Mouse (Mus musculus) layer of hippocampus, adult 9-11 months (tissue): ENCODE results near the gene Nipa1.
"Not testable (repeated sequence)": the region's sequence is repeated elsewhere in the genome, so short reads cannot be mapped to it uniquely, and the experiment has no call there.

ENCODE experiments used
- DNase-seq: peaks from one replicate; pipeline ENCODE4 v3.0.0; 2022

Nipa1 gene

DNA sequence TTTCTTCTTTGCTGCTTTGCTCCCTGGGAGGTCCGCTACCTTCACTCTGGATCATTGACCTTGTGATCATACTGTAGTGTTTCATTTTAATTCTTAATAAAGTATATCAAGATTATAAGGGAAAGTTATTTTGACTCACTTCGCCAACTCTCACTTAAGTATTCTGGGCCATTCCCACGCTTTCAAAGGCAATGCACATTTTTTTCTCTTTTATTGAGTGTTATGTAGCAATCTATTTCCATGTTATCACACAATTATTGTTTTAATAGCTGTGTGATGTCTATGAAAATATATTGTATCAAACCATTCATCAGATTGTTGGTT, at the start of gene Nipa1:
Gene Nipa1 (minus strand): TSS at position 25 of the 324 bp plus-strand sequence.
- no peak for DNase-seq

GRCm38 (mm10) chr7:56066634-56067033, 46.9 kb upstream of the Nipa1 start:
- no peak for DNase-seq

DNA sequence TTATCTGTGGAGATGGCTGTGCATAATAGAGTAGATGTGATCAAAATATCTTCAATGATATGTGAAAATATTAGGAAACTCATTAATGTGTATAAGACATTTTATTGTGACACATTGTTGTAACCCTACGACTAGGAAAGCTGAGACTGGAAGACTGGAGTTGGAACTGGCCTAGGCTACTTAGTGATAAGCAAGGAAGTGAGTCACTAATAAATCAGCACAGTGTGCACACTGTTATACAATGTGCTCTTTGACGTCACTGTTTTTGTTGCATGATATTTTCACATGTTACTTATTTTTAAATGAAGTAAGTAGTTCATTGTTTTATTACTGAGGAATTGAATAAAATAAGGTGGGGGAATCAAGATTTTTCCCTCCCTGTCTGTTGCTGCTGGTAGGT, 46.4 kb upstream of the Nipa1 start:
- DNase-seq, result no peak

GRCm38 (mm10) chr7:56064876-56065275, 45.1 kb upstream of the Nipa1 start:
- no peak for DNase-seq

- peak; percentile 74 for DNase-seq
These were observed 35.6 kb upstream of the Nipa1 start for GRCm38 (mm10) chr7:56055338-56055737.

- no peak for DNase-seq
These were observed 33.2 kb upstream of the Nipa1 start for GRCm38 (mm10) chr7:56052996-56053395.

DNA sequence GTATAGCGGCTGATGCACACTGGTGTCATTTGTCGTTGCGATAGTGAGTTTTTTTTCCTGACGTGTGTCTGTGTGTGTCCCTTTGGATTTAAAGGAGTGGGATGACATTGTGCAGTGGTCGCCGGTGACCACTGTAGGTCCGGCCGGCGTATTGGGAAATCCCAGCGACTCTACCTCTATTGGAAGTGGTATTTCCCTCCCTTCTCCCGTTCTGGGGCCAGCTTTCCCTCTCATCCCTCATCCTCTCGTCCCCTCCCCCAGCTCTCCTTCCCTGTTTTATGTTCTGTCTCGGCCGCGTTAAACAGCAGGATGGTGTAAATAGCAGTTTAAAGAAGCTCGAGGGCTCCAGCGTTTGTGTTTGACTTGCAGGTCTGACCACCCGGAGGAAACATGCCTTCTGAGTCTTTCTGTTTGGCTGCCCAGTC, 30.7 kb upstream of the Nipa1 start:
- DNase-seq, result no peak

GRCm38 (mm10) chr7:56049831-56050321, 30.1 kb upstream of the Nipa1 start, which contains the start of gene Herc2:
Gene Herc2 (plus strand): TSS chr7:56050196.
- DNase-seq, result peak; percentile 99

DNA sequence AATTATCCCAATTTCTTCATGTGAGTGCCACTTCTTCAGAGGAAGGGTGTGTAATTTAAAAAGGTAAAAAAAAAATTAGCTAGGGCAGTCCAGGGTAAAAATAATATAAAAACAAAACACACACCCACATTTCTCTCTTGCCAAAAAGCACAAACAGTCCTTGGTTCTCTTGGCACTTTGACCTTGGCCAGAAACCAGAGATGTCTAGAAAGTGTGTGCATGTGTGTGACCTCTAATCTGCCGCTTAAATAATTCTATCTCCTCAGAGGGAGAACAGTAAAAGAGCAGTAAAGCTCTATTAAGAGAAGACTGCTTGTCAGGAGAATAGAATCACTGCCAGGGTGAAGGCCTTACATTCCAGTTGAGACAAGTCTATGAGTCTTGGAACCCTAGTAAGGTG, 27.4 kb upstream of the Nipa1 start:
- no peak for DNase-seq

DNA sequence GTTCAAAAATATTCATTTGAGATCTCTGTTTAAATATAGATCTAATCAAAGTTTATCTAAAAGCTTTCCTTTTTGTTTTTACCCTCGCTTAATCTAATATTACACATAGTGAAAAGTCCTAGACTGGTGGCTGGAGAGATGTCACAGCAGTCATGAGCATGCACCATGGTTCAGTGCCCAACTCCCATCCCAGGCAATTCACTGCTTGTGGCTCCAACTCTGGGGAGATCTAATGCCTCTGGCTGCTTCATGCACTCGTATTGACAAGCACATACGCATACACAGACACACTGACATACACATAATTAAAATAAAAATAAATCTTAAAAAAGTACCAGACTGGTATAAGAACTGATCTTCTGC, 24.5 kb upstream of the Nipa1 start:
- DNase-seq, result no peak

DNA sequence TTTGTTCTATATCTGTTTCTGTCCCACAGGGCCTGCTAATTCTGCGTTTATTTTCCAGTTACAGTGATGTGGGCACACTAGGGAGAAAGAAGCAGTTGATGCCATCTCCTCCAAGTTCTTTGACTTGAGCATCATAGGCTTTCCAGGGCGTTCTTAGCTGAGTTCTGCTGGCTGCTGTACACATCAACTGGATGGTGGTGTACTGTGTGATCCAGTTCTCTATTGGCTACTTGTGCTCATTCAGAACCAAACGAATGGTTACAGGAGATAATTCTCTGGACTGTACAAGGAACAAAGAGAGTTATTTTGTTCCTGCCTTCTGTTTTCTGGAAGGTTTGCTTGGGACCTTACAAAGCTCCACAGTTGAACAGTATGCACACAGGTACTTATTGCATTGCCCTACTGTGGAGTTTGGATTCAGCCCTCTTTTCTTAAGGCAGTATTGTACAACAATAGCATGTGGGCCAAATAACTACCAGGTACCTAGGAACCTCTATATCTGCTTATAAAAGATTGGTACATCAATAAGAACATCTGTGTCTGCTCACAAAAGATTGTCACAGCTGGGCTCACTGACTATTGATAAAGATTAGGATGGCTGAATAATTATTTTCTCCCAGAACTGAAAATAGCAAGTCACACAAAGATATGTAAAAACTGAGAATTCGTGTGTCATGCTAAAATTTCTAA, 24.0 kb upstream of the Nipa1 start:
- no peak for DNase-seq

- DNase-seq, result peak; percentile 74
These were observed 22.6 kb upstream of the Nipa1 start for GRCm38 (mm10) chr7:56042353-56042752.

DNA sequence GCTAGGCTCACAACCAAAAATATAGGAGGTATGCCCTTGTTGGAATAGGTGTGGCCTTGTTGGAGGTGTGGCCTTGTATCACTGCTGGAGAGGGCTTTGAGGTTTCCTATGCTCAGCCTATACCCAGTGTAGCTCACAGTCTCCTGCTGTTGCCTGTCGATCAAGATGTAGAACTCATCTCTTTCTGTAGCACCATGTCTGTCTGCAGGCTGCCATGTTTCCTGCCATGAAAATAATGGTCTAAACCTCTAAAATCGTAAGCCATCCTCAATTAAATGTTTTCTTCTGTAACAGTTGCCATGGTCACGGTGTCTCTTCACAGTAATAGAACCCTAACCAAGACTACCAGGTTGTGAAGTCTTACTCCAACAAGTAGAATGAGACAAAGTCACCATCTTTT, 3.8 kb upstream of the Nipa1 start:
- no peak for DNase-seq

DNA sequence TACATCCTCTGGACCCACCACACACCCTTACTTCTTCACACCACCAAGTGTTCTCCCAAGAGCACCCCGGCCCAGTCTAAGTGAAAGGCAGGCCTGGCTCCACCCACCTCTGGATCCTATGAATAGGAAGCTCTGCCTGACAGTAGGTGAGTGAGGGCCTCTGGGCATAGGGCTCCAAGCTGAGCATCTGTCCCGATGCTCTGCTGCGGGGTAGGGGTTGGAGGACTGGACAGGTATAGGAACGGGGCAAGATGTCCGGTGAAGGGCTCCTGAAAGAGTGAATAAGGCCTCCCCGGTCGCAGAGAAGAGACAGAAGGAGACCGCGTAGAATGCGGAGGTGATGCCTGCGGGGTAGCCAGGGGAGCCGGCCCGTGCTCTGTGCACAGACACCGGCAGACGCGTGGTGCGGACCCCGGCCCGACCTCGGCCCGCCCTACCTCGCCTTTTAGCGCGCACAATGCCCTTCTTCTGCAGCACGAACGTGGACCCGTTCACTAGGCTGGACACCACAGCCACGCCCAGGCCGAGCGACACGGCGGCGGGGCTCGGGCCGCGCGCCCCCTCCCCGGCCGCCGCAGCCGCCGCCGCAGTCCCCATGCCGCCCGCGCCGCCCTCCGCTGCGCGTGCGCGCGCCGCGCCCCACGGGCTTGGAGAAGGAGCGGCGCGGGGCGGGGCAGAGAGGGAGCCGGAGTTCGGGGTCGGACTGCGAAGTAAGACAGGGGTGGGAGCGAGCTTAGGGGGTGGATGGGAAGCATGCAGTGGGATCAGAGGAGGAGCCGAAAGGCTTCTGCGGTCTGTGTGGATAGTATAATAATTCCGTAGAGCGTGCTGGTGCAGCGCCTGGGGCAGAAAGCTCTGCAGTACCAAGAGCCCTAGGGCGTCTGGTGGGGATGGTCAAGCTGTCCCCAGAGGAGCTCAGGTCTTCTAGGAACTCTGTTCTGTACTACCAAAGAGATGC, 503 bp downstream of the Nipa1 start:
- peak; percentile 54 for DNase-seq

- no peak for DNase-seq
These were observed 1.2 kb downstream of the Nipa1 start for GRCm38 (mm10) chr7:56018446-56018971.

DNA sequence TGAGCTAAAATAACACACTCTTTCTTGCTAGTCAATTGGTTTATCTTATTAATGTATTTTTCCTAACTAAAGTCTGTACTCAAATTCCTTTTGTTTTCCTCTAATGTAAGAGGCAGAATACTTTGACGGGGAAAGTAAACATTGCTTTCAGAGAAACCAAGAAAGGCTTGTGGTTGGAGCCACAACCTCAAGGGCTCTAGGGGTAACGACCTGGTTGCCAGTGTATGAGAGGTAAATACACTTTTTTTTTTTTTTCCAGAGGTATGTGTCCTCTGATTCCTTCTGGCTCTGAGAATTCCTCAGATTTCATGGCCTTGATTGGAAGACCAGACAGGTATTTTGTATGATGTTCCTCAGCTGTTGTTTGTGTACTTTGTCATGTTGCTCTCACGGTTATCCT, 2.0 kb downstream of the Nipa1 start:
- DNase-seq, result no peak

DNA sequence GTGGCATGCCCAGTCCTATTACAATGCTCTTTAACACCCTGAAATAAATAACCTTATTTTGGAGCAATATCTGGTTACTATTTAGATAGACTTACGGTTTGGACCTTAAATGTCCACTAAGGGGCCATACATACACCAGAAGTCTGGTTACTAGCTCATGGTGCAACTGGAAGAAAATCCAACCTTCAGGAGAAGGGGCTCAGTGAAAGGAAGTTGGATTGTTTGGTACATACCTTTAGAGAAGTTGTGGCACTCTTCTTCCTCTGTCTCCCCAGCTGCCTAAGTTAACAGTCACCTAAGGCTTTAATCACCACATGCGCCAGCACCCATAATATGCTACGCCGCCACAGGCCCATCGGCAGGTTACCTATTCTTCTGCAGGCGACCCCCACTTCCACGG, 3.9 kb downstream of the Nipa1 start:
- no peak for DNase-seq

GRCm38 (mm10) chr7:56015172-56015571, 4.6 kb downstream of the Nipa1 start:
- DNase-seq, result no peak

DNA sequence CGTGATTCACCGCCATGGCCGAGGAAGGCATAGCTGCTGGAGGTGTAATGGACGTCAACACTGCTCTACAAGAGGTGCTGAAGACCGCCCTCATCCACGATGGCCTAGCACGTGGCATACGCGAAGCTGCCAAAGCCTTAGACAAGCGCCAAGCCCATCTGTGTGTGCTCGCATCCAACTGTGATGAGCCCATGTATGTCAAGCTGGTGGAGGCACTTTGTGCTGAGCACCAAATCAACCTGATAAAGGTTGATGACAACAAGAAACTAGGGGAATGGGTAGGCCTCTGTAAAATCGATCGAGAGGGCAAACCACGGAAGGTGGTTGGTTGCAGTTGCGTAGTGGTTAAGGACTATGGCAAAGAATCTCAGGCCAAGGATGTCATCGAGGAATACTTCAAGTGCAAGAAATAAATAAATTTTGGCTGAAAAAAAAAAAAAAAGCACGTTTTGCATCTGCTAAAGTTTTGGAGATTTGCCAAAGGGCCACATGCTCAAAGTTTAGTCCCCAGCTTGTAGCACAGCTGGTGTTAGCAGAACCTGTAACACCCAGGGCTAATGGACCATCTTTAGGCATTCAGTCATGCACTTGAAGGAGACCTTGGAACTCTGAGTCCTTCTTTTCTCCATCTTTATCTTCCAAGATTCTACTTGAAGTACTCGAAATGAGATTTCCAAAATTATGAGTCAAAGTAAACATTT, 5.6 kb downstream of the Nipa1 start:
- not testable (repeated sequence) for DNase-seq

- no peak for DNase-seq
These were observed 6.3 kb downstream of the Nipa1 start for GRCm38 (mm10) chr7:56013261-56014001.

GRCm38 (mm10) chr7:56011018-56011333, 8.8 kb downstream of the Nipa1 start:
- no peak for DNase-seq

- DNase-seq, result no peak
These were observed 9.3 kb downstream of the Nipa1 start for GRCm38 (mm10) chr7:56010318-56011017.
